Mouse (Mus musculus): ENCODE results near the gene Shisa2. TPM values are rescaled to one million over a fixed set of nuclear protein-coding genes. Genes with fewer than 3 reads are reported as not detected.

Gene Shisa2
- polyA plus RNA-seq, 1 experiment from 2014 or later: 32.7 TPM

DNA sequence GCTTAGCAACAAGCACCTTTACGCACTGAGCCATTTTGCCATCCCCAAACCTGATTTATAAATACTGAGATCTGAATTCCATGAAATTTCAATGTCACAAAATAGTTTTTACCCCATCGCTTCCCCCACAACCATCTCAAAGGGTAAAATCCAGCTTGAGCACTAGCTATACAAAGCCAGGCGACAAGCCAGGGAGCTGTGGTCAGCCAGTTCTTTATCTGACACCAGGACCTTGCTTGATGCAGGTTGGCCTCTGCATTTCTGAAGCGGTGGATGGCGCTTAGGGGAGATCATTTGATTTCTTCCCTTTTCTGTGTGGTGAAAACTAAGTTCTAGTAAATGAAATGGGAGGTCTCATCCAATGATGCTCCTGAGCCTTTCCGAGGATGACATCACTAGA is 7.0 kb downstream of the Shisa2 start:
- 73% methylated on average over 6 of the region's 6 CpGs for WGBS
- no peak overlapping the region for H3K4me2 ChIP-seq
- H3K27ac ChIP-seq (ENCODE audit: poor library complexity, severe bottlenecking): no peak overlapping the region
- H3K9ac ChIP-seq: no peak overlapping the region
- H3K27me3 ChIP-seq (replicated peaks): no peaks in the 10 kb centered on the region
- H3K36me3 ChIP-seq: peaks cover 18% of the 10 kb centered on the region
- ATAC-seq (ENCODE audit: insufficient number of reproducible peaks, low FRiP score): no peak
- H3K4me3 ChIP-seq: no peak overlapping the region
- peaks cover 4% of the 10 kb centered on the region for H3K4me1 ChIP-seq (replicated peaks)
- no peaks in the 10 kb centered on the region for H3K9me3 ChIP-seq (replicated peaks)

GRCm38 (mm10) chr14:59633295-59633898 is 8.3 kb downstream of the Shisa2 start:
- H3K4me3 ChIP-seq: no peak overlapping the region
- no peaks in the 10 kb centered on the region for H3K9me3 ChIP-seq (replicated peaks)
- no peaks in the 10 kb centered on the region for H3K27me3 ChIP-seq (replicated peaks)
- WGBS: 69% methylated on average over 5 of the region's 5 CpGs
- no peak overlapping the region for H3K9ac ChIP-seq
- H3K4me1 ChIP-seq (replicated peaks): no peaks in the 10 kb centered on the region
- no peak for ATAC-seq (ENCODE audit: insufficient number of reproducible peaks, low FRiP score)
- H3K4me2 ChIP-seq: no peak overlapping the region
- no peak overlapping the region for H3K27ac ChIP-seq (ENCODE audit: poor library complexity, severe bottlenecking)
- peaks cover 18% of the 10 kb centered on the region for H3K36me3 ChIP-seq

DNA sequence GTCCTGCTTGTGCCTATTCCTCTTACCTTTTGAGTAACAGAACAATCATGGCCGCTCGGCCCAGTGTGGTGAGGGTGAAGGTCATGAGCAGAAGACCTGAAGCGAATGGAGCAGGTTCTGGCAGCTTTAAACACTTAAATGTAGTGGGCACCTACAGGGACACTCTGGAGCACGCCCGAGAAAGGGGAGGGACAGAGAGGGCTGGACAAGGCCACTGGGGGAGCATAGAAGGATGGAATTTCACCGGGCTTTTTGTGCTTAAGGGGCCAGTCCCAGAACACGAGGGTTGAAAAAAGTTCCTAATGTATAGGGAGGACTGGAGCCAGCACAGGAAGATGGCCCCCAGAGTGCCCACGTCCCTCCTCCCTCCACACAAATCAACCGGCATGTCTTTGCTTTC is 8.9 kb downstream of the Shisa2 start:
- peaks cover 18% of the 10 kb centered on the region for H3K36me3 ChIP-seq
- no peaks in the 10 kb centered on the region for H3K27me3 ChIP-seq (replicated peaks)
- no peak overlapping the region for H3K4me3 ChIP-seq
- no peaks in the 10 kb centered on the region for H3K9me3 ChIP-seq (replicated peaks)
- H3K27ac ChIP-seq (ENCODE audit: poor library complexity, severe bottlenecking): no peak overlapping the region
- no peak overlapping the region for H3K9ac ChIP-seq
- no peaks in the 10 kb centered on the region for H3K4me1 ChIP-seq (replicated peaks)
- H3K4me2 ChIP-seq: no peak overlapping the region
- 73% methylated on average over 9 of the region's 9 CpGs for WGBS
- ATAC-seq (ENCODE audit: insufficient number of reproducible peaks, low FRiP score): no peak

GRCm38 (mm10) chr14:59638906-59639703 is 14.0 kb downstream of the Shisa2 start:
- no peak for ATAC-seq (ENCODE audit: insufficient number of reproducible peaks, low FRiP score)
- no peaks in the 10 kb centered on the region for H3K9me3 ChIP-seq (replicated peaks)
- peak overlapping the region; percentile 24; the same call in 1 of the 2 replicates for H3K27ac ChIP-seq (ENCODE audit: poor library complexity, severe bottlenecking)
- no peak overlapping the region for H3K4me2 ChIP-seq
- H3K9ac ChIP-seq: no peak overlapping the region
- no peaks in the 10 kb centered on the region for H3K36me3 ChIP-seq
- peaks cover 28% of the 10 kb centered on the region for H3K4me1 ChIP-seq (replicated peaks)
- H3K27me3 ChIP-seq (replicated peaks): no peaks in the 10 kb centered on the region
- H3K4me3 ChIP-seq: no peak overlapping the region
- 48% methylated on average over 7 of the region's 7 CpGs for WGBS

GRCm38 (mm10) chr14:59641856-59642255 is 16.7 kb downstream of the Shisa2 start:
- no peak for ATAC-seq (ENCODE audit: insufficient number of reproducible peaks, low FRiP score)
- no peaks in the 10 kb centered on the region for H3K27me3 ChIP-seq (replicated peaks)
- 21% methylated on average over 5 of the region's 5 CpGs for WGBS

DNA sequence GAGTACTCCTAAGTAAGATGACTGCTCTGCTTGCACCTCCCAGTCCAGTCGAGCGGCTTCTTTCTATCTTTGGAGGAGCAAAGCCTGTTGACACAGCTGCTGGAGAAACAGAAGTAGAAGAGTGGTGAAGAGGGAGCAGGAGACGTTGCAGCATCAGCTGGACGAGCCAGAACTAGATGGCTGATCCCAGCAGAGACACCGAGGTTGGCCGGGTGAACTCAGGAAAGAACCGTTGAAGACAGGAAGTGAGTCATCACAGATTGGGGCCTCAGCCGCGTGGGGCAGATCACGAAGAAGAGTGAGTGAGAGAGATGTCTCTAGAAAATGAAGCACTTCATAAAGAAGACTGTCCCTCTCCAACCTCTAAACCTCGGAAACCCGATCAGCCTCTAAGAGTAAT is 18.5 kb downstream of the Shisa2 start:
- ATAC-seq (ENCODE audit: insufficient number of reproducible peaks, low FRiP score): no peak
- no peaks in the 10 kb centered on the region for H3K27me3 ChIP-seq (replicated peaks)
- no peak overlapping the region for H3K9ac ChIP-seq
- no peak overlapping the region for H3K4me3 ChIP-seq
- peaks cover 45% of the 10 kb centered on the region for H3K4me1 ChIP-seq (replicated peaks)
- H3K36me3 ChIP-seq: no peaks in the 10 kb centered on the region
- no peak overlapping the region for H3K27ac ChIP-seq (ENCODE audit: poor library complexity, severe bottlenecking)
- 20% methylated on average over 12 of the region's 12 CpGs for whole genome bisulfite sequencing
- H3K4me2 ChIP-seq: 0 out of 2 replicates have a peak overlapping the region, but pooled peaks have one; percentile 4
- H3K9me3 ChIP-seq (replicated peaks): no peaks in the 10 kb centered on the region

More at GRCm38 (mm10) chr14:59641856-59642255, 16.7 kb downstream of the Shisa2 start:
- H3K9ac ChIP-seq: no peak overlapping the region
- peaks cover 33% of the 10 kb centered on the region for H3K4me1 ChIP-seq (replicated peaks)
- no peaks in the 10 kb centered on the region for H3K9me3 ChIP-seq (replicated peaks)
- no peak overlapping the region for H3K4me2 ChIP-seq
- H3K4me3 ChIP-seq: no peak overlapping the region
- H3K36me3 ChIP-seq: no peaks in the 10 kb centered on the region
- no peak overlapping the region for H3K27ac ChIP-seq (ENCODE audit: poor library complexity, severe bottlenecking)

- H3K4me2 ChIP-seq: no peak overlapping the region
- no peaks in the 10 kb centered on the region for H3K27me3 ChIP-seq (replicated peaks)
- ATAC-seq (ENCODE audit: insufficient number of reproducible peaks, low FRiP score): no peak
- H3K4me1 ChIP-seq (replicated peaks): peaks cover 44% of the 10 kb centered on the region
- no peak overlapping the region for H3K4me3 ChIP-seq
- no peak overlapping the region for H3K9ac ChIP-seq
- H3K9me3 ChIP-seq (replicated peaks): no peaks in the 10 kb centered on the region
- no peaks in the 10 kb centered on the region for H3K36me3 ChIP-seq
- no peak overlapping the region for H3K27ac ChIP-seq (ENCODE audit: poor library complexity, severe bottlenecking)
- 64% methylated on average over 1 of the region's 1 CpGs for WGBS
Observed at GRCm38 (mm10) chr14:59644166-59644565, 19.1 kb downstream of the Shisa2 start.

DNA sequence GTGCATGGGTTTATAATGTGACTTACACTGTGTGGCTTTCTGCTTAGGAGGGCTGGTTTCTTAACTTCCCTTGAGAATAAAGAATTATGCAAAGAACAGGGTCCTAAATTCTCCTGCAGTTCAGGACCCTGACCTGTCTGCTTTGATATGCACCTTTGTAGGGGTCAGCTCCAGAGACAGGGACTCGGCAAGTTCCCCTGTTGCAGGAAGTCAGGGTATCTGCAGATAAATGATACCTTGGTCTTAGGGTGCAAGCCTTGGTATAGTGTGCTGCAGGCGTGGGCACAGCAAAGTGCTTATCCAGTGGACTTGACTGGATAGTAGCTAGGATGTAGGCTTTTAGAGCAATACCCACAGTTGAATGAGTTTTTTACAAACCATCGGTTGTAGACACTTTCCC is 19.8 kb downstream of the Shisa2 start:
- no peak overlapping the region for H3K9ac ChIP-seq
- no peak for ATAC-seq (ENCODE audit: insufficient number of reproducible peaks, low FRiP score)
- H3K4me3 ChIP-seq: no peak overlapping the region
- H3K27me3 ChIP-seq (replicated peaks): no peaks in the 10 kb centered on the region
- no peaks in the 10 kb centered on the region for H3K36me3 ChIP-seq
- WGBS: 71% methylated on average over 3 of the region's 3 CpGs
- H3K4me2 ChIP-seq: no peak overlapping the region
- H3K27ac ChIP-seq (ENCODE audit: poor library complexity, severe bottlenecking): no peak overlapping the region
- no peaks in the 10 kb centered on the region for H3K9me3 ChIP-seq (replicated peaks)
- peaks cover 41% of the 10 kb centered on the region for H3K4me1 ChIP-seq (replicated peaks)

GRCm38 (mm10) chr14:59646826-59647697 is 22.0 kb downstream of the Shisa2 start:
- ATAC-seq (ENCODE audit: insufficient number of reproducible peaks, low FRiP score): peak; percentile 41; the same call in 1 of the 2 replicates
- 55% methylated on average over 16 of the region's 16 CpGs for WGBS
- Histone ChIP-seq H3K27ac (ENCODE audit: poor library complexity, severe bottlenecking) (no peak overlapping the region), H3K27me3 (replicated peaks) (no peaks in the 10 kb centered on the region), H3K4me1 (replicated peaks) (peaks cover 30% of the 10 kb centered on the region), H3K4me2 (no peak overlapping the region), H3K9me3 (replicated peaks) (no peaks in the 10 kb centered on the region), H3K9ac (no peak overlapping the region), H3K4me3 (no peak overlapping the region), H3K36me3 (no peaks in the 10 kb centered on the region)

DNA sequence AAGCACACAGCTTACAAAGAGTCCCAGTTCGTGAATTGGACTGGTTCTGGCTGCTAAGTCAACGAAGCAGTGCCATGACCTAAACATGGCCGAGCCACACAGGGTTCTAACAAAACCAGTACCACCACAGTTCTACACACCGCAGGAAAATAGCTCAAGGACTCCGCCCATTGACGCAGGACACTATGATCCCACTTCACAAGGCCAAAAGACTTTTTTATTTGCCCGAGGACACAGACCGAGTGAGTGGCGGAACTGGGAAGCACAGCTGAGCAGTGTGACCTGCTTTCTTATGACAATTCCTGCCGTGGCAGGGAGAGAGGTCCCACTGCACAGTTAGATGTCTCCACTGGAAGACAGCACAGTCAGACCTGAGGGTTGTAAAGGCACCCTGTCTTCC is 23.5 kb downstream of the Shisa2 start:
- Histone ChIP-seq H3K4me2 (no peak overlapping the region), H3K9ac (no peak overlapping the region), H3K4me3 (no peak overlapping the region), H3K27ac (ENCODE audit: poor library complexity, severe bottlenecking) (no peak overlapping the region), H3K36me3 (no peaks in the 10 kb centered on the region), H3K9me3 (replicated peaks) (no peaks in the 10 kb centered on the region), H3K4me1 (replicated peaks) (peaks cover 25% of the 10 kb centered on the region), H3K27me3 (replicated peaks) (no peaks in the 10 kb centered on the region)
- 86% methylated on average over 10 of the region's 10 CpGs for WGBS
- ATAC-seq (ENCODE audit: insufficient number of reproducible peaks, low FRiP score): no peak

- Histone ChIP-seq H3K27me3 (replicated peaks) (no peaks in the 10 kb centered on the region), H3K36me3 (no peaks in the 10 kb centered on the region), H3K9me3 (replicated peaks) (no peaks in the 10 kb centered on the region), H3K27ac (ENCODE audit: poor library complexity, severe bottlenecking) (no peak overlapping the region), H3K4me1 (replicated peaks) (peaks cover 19% of the 10 kb centered on the region), H3K4me3 (no peak overlapping the region), H3K4me2 (no peak overlapping the region), H3K9ac (no peak overlapping the region)
- WGBS: 64% methylated on average over 6 of the region's 6 CpGs
- ATAC-seq (ENCODE audit: insufficient number of reproducible peaks, low FRiP score): 0 out of 2 replicates have a peak, but pooled peaks have one; percentile 33
Observed at GRCm38 (mm10) chr14:59649337-59649736, 24.2 kb downstream of the Shisa2 start.

All from heart, embryonic 12.5 days (tissue).